Mouse (Mus musculus): ENCODE data around the gene Csrp2.

The Csrp2 gene

DNA sequence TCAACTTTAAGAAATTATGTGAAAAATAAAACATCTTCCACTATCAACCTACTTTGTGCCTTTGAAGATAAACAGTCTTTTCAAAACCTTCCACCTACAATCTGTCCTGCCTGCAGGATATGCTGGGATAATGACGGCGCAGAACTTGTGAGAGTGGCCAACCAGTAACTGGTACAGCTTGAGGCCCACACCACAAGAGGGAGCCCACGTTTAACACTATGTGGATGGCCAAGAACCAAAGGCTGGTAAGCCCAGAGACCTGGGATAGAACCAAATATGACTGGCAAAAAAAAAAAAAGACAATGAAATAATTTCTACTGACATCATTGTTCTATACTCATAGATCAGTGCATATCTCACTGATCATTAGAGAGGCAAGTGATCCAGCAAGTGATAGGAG, 54.9 kb downstream of the Csrp2 start:
- peak; percentile 49 for DNase-seq

DNA sequence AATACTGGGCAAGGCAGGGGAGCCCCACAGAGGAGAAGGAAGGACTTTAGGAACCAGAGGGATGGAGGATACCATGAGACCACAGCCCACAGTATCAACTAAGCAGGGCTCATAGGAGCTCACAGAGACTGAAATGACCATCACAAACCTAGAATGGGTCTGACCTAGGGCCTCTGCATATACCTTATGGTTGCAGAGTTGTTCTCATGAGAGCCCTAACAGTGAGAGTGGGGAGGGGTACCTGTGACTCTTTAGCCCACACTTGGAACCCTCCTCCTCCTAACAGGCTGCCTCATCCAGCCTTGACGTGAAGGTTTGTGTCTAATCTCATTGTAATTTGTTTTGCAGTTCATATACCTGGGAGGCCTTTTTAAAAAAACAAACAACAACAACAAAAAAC, 55.3 kb downstream of the Csrp2 start:
- DNase-seq = no peak

DNA sequence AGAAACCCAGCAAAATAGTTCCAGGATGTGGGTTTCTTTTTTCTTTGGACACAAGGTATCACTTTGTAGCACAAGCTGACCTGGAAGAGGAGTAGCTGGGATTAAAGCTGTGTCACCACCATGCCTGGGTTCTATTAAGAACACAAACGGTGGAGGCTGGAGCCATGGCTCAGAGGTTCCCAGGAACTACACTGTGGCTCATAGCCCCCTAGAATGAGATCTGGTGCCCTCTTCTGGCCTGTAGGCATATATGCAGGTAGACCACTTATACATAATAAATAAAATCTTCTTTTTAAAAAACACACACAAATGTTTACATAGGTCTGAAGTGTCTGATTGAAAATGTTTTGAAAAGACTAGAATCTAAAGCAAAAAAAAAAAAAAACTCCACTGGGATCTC, 56.5 kb downstream of the Csrp2 start:
- DNase-seq = peak; percentile 50

DNA sequence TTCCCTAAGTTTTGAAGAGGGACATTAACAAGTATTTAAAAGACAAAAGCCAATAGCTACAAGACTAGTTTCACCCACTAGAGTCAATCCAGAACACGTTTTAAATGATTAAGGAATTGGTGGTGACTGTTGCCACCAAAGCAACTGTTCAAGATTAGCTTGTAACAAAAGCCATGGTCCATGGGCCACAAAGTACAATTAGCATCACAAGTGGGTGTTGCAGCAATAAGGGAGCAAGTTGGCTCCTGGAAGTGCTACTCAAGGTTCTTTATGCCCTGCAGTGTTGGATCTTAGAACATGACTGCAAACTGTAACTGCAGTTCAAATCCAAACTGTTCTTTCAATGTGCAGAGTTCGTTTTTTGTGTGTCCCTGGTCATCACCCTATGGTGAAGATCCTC, 57.8 kb downstream of the Csrp2 start:
- no peak for DNase-seq

DNA sequence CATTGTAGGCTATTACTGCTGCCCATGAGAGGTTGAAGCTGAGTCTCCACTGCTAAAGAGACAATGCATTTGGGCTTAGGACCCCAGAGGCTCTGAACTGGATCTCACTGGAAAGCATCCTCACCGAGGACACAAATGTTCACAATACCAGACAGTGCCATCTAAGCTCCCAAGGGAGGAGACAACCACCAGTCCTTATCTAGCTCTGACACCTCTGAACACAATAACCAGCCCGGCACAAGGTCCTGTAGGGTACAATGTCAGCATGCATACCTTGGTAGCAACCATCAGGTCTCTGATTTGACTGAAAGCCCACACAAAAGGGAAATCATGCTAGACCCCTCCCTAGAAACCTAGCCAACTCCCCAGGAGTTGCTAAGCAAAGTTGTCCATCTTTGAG, 59.8 kb downstream of the Csrp2 start:
- DNase-seq = no peak

DNA sequence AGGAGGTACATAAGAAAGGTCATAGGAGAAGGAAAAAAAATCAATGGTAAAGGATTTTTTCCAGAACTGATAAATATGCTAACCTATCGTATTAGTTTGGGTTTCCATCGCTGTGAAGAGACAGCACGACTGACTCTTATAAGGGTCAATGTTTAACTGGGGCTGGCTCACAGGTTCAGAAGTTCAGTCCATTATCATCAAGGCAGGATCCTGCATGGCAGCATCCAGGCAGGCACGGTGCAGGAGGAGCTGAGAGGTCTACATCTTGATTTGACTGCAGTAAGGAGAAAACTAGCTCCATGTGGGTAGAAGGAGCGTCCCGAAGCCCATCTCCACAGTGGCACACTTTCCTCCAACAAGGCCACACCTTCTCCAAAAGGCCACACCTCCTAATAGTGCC, 60.9 kb downstream of the Csrp2 start:
- DNase-seq = no peak

DNA sequence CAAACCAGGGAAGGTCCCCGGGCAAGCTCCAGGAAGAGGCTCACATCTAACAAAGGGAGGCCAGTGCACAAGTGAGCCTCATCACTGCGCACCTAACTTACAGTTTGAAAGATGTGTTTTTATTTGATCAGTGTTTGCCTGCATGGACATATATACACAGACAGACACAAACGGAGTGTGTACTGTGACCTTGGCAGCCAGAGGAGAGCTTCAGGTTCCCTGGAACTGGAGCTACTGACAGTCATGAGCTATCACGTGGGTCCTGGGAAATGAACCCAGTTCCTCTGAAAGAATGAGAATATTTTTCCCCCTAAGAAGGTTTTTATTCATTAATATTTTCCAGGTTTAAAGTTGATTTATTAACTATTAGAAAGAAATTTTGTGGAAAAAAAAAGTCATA, 63.2 kb downstream of the Csrp2 start:
- DNase-seq = no peak

DNA sequence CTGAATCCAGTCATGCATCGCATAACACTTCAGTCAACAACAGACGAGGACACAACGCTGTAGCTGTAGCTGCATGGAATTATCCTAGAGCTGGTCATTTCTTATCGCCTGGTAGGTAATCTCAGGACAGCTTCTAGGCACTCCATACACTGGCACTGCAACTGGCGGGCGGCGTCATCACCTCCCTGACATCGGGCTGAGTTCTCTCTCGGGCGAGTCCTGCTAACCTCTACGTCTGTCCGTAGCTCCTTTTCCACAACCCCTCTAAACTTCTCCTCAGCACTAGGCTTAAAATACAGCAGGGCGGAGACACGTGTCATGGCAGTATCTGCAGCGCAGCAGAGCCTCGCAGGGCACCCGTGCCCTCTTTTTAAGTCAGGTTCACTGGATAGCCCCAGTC, 67.1 kb downstream of the Csrp2 start:
- DNase-seq = no peak
